Comparison of ENCODE assay signal across 8 mouse cellular contexts in genomic region chr3:88141787-88142523, GRCm38 (mm10). TPM values are rescaled to one million over a fixed set of nuclear protein-coding genes. Genes with fewer than 3 reads are reported as not detected.
DNase-seq lines count a peak whose midpoint lies in the region; ATAC-seq lines count a peak whose summit lies in the region.

Gene Mef2d, plus strand, starts transcription at chr3:88142372.

- peak; percentile 89 for ATAC-seq in hindbrain, embryonic 16.5 days

- peaks cover 43% of the 10 kb centered on the region for H3K79me2 ChIP-seq in macrophage (ENCODE audit: inconsistent target)

- H3K9ac ChIP-seq in hindbrain, embryonic 16.5 days (ENCODE audit: low read depth, low read length): peak within 1 kb of the TSS; percentile 84

- H3K36me3 ChIP-seq in hindbrain, embryonic 16.5 days (ENCODE audit: control insufficient read depth, insufficient read depth, low read length): no peaks in the 10 kb centered on the region
- no peaks in the 10 kb centered on the region for H3K36me3 ChIP-seq in macrophage (ENCODE audit: inconsistent target)

- H3K9me3 ChIP-seq in hindbrain, embryonic 16.5 days (ENCODE audit: control insufficient read depth, low read length): no peaks in the 10 kb centered on the region

- peaks cover 58% of the 10 kb centered on the region for H3K4me1 ChIP-seq in hindbrain, embryonic 16.5 days (ENCODE audit: control insufficient read depth, insufficient read depth, low read depth, low read length)

- H3K4me3 ChIP-seq in hindbrain, embryonic 16.5 days (ENCODE audit: low read length): peak within 1 kb of the TSS; percentile 71
- H3K4me3 ChIP-seq in macrophage (ENCODE audit: inconsistent target): peak within 1 kb of the TSS; percentile 85

- H3K27me3 ChIP-seq in hindbrain, embryonic 16.5 days (replicated peaks; ENCODE audit: control insufficient read depth, insufficient read depth, low read length): no peaks in the 10 kb centered on the region

- H3K4me2 ChIP-seq in hindbrain, embryonic 16.5 days (ENCODE audit: low read length): peak within 1 kb of the TSS; percentile 91

- H3K27ac ChIP-seq in hindbrain, embryonic 16.5 days (ENCODE audit: low read depth, low read length): peak within 1 kb of the TSS; percentile 93
- H3K27ac ChIP-seq in macrophage: peak within 1 kb of the TSS; percentile 99

- DNase-seq in WW6 (ENCODE audit: low read depth, low spot score): peak; percentile 85
- DNase-seq in cerebellum, postnatal 4 days (ENCODE audit: low spot score in 2 of 2): peak; percentile 92 to 95
- DNase-seq in gastrocnemius, adult 18-20 months (ENCODE audit: low spot score): peak; percentile 94
- peak; percentile 94 to 95 for DNase-seq in left cerebral cortex, adult 18-20 months (ENCODE audit: low spot score in 2 of 2)
- DNase-seq in right cerebral cortex, adult 18-20 months: peak; percentile 96
- DNase-seq in urinary bladder, postnatal 10 days (ENCODE audit: low spot score): peak; percentile 80

- WGBS in hindbrain, embryonic 16.5 days: under 1% methylated on average over 52 of the region's 52 CpGs
- 1% methylated on average over 34 of the region's 52 CpGs for WGBS in macrophage (ENCODE audit: missing documents)

RNA-seq across cellular contexts. Expression of gene Mef2d, which starts in this region (rescaled TPM):
- 100 to 1,000 TPM; 174 to 196 TPM for total RNA-seq in gastrocnemius, adult 18-20 months (2021)
- polyA plus RNA-seq in hindbrain, embryonic 16.5 days (2015; fragmentation: Nextera tagmentation; extraction: Ambion mirVana): 16.4 and 24.1 TPM in 2 replicates
- 100 to 1,000 TPM; 210 to 213 TPM for total RNA-seq in left cerebral cortex, adult 18-20 months (2021)
- 100 to 1,000 TPM in 17 of 26 experiments, 10 to 100 TPM in 9; 29.4 to 174 (median 111) TPM for total RNA-seq in macrophage (2018; cell fraction: chromatin; rRNA removed)
- total RNA-seq in macrophage (2018; cell fraction: cytosol; rRNA removed): 10 to 100 TPM; 29.8 to 74.5 (median 47.8) TPM
- total RNA-seq in macrophage (2018; cell fraction: nucleus; rRNA removed): 100 to 1,000 TPM in 10 of 26 experiments, 10 to 100 TPM in 16; 36.8 to 163 (median 85.6) TPM
- polyA plus RNA-seq in macrophage (2018): 37.8 to 68.1 TPM (median 46.3 TPM) in 3 replicates

Comparison
In these comparisons a context has a peak if more than half of its experiments do, and no peak if none do; other contexts are left out.
1. Peak in every context shown above with its lines: DNase-seq, ATAC-seq, H3K4me3 ChIP-seq and H3K27ac ChIP-seq.